Mouse (Mus musculus): ENCODE measurements around the gene Cd99l2.
"Not testable (repeated sequence)": the region's sequence is repeated elsewhere in the genome, so short reads cannot be mapped to it uniquely, and the experiment has no call there.

Gene Cd99l2

GRCm38 (mm10) chrX:71492634-71493278 lies at the start of gene Cd99l2:
Cd99l2 (minus strand) TSS chrX:71492849.
- peak; percentile 86 for DNase-seq (ENCODE audit: low spot score)

- no peak for DNase-seq (ENCODE audit: low spot score)
Observed at GRCm38 (mm10) chrX:71540821-71541510, 48.3 kb upstream of the Cd99l2 start.

DNA sequence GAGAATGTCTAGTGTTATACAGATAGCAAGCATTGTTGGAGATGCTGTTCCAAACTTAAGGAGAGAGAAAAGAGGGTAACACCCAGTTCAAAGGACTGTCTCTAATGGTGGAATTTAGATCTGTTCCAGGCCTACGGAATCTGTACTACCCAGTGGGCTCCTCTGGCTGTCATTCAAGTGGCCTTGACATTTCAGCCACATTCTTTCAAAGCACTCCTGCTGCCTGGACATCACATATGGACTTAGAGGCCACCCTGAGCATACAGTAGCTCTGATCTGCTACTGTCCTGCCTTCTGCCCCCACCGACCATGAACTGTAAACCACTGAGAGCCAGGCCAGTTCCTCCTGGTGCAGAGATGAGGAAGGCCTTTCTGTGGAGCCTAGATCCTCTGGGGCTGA lies 45.1 kb upstream of the Cd99l2 start:
- no peak for DNase-seq (ENCODE audit: low spot score)

DNA sequence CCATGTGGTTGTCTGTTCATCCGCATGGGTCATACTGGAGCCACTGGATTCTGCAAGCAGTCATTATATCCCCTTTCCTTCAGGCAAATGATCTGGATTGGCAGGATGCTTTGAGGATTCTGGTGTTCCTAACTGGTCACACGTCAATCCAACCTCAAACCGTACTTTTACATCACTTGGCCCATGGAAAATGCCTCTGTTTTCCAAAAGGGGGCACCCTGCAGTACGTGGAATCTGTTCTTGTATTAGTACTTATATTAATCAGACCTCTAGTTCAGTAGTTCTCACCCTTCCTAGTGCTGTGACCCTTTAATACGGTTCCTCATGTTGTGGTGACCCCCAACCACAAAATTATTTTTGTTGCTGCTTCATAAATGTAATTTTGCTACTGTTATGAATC lies 41.5 kb upstream of the Cd99l2 start:
- DNase-seq (ENCODE audit: low spot score), result no peak

GRCm38 (mm10) chrX:71532635-71533034 lies 40.0 kb upstream of the Cd99l2 start:
- DNase-seq (ENCODE audit: low spot score), result no peak

DNA sequence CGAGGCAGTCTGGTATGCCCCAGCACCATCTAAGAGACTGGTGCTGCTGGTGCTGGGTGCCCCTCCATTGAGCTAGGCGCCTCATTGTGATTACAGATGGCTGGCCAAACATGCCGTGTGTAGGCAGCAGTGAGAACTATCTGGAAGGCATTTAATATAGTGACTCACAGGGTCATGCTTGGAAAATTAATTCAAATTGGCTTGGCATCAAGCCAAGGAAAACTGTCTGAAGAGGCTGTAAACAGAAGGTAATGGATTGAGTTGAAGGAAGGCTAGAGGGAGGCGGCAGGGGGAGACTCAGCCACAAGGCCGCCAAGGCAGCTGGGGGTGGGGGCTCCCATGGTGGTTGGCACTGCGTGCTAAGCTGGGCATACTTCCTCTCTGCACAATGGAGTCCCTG lies 36.0 kb upstream of the Cd99l2 start:
- DNase-seq (ENCODE audit: low spot score), result no peak

GRCm38 (mm10) chrX:71528150-71528549 lies 35.5 kb upstream of the Cd99l2 start:
- no peak for DNase-seq (ENCODE audit: low spot score)

GRCm38 (mm10) chrX:71527461-71527860 lies 34.8 kb upstream of the Cd99l2 start:
- DNase-seq (ENCODE audit: low spot score), result no peak

- no peak for DNase-seq (ENCODE audit: low spot score)
Observed at GRCm38 (mm10) chrX:71525593-71526299, 33.1 kb upstream of the Cd99l2 start.

DNA sequence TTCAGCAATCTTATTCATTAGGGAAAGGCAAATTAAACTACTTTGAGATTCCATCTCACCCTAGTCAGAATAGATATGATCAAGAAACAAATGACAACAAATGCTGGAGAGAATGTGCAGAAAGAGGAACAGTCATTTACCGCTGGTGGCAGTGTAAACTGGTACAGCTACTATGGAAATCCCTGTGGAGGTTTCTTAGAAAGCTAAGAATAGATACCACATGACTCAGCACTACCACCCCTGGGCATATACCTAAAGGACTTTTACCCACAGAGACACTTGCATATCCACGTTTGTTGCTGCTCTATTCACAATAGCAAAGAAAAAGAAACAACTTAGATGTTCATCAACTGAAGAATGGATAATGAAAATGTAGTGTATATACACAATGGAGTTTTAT lies 31.7 kb upstream of the Cd99l2 start:
- DNase-seq (ENCODE audit: low spot score), result no peak

DNA sequence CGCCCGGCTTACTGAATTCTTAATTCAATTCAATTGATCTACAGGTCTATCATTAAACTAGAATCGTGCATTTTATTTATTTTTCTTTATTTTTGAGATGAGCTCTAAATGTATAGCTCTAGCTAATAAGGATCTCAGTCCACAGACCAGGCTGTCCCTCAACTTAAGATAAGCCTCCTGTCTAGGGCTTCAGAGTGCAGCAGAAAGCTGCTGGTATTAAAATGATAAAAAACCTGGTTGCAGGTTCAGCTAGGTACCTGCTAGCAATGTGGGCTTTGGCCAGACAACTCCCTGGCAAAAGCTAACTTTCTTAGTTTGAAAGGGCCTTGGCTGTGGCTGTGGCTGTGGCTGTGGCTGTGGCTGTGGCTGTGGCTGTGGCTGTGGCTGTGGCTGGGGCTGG lies 30.2 kb upstream of the Cd99l2 start:
- no peak for DNase-seq (ENCODE audit: low spot score)

DNA sequence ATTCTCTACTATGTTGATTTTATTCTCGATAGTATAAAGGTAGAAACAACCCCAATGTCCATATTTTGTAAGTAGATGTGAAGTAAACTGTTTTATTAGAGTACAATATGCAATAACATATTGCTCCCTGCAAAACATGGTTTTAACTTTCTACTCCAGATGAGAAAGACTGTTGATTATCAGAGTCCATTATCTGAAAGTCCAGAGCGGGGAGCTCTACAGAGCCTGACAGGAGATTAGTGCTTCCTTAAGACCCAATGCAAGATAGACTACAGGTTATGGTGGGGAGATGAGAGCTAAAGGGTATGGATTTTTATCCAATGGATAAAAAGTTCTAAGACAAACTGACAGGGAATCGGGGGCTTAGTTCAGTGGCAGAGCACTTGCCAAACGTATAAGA lies 26.6 kb upstream of the Cd99l2 start:
- no peak for DNase-seq (ENCODE audit: low spot score)

- DNase-seq (ENCODE audit: low spot score), result not testable (repeated sequence)
Observed at GRCm38 (mm10) chrX:71506591-71506990, 13.9 kb upstream of the Cd99l2 start.

GRCm38 (mm10) chrX:71493279-71493656 lies 619 bp upstream of the Cd99l2 start:
- DNase-seq (ENCODE audit: low spot score), result peak; percentile 1

DNA sequence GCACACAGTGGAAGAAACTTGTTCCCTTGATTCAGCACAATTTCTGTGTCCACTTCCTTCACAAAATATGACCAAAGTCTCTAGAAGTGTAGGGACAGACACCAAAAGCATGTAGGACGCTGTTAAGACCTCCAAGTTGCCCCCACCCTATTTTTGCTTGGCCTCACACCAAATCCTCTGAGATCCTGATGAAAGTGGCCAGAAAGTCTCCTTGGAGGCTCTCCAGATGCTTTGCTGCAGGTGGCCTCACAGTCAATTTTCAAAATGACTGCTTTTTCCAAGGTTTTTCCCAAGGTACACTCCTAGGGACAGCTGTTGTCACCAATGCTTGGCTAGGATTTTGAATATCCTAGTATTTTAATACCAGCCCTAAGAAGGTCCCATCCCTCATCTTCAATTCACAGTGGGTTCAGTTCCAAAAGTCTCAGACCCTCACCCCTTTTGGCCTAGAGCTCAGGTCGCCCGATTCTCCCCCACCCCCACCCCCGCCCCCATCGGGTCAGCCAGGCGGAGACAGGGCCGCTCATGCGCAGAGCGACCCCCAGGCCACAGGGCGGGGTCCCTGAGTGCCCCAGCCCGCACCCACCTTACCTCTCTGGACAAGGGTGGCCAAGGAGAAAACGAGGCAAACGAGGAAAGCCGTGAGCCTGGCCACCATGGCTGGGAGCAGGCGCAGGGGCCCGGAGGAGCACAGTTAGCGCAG lies 567 bp downstream of the Cd99l2 start:
- DNase-seq (ENCODE audit: low spot score), result no peak

- DNase-seq (ENCODE audit: low spot score), result no peak
Observed at GRCm38 (mm10) chrX:71489353-71489752, 3.3 kb downstream of the Cd99l2 start.

- DNase-seq (ENCODE audit: low spot score), result no peak
Observed at GRCm38 (mm10) chrX:71482244-71482643, 10.4 kb downstream of the Cd99l2 start.

DNA sequence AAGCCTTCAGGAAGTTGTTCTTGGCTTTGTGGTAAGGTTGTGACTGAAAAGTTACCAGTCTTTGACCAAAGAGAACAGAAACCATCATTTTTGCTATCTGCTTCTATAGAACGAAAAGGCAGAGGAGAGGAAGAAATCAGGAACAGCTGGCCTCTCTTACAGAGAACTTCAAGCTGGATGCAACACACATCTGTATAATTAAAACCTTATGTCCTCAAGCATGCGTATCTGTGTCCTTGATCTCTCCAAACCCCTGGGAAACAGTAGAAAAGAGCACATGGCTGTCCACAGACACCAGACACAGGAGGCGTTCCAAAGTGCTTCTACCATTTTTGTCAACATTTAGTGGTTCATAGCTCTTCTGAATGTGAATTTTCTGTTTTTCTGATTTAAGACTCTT lies 16.7 kb downstream of the Cd99l2 start:
- no peak for DNase-seq (ENCODE audit: low spot score)

DNA sequence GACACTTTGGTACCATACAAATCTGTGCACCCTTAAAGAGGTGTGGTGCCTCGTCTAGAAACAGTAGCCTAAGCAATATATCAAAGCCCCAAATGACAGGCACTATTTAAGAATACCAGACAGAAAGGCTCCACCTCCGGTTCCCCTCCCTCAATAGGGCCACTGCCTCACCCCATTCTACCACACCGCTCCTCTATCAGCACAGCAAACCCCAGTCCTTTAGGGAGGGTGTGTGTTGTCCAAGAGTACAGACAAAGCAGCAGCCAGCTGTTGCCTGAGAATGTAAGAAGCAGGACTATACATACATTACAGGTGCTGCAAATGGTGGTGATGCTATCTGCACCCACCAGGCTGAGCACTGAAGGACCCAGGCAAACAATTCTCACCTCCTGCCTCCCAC lies 17.2 kb downstream of the Cd99l2 start:
- DNase-seq (ENCODE audit: low spot score), result no peak

DNA sequence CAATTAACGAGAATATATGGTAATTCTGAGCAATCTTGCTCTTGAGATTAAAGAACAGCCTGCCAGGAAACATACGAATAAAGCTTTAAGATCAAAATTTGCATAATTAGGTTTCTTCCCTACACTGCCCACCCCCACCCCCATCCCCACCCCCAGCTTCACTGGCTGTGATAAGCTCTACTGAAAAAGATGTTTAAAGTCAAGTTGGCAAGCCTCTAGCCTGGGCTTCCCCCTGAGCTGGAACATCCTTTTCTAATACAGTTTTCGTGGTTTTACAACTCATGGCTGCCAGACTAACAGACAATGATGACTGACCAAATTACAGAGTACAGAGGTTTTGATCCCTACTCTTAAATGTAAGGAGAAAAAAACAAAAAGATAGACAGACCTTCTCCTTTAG lies 17.6 kb downstream of the Cd99l2 start:
- no peak for DNase-seq (ENCODE audit: low spot score)

DNA sequence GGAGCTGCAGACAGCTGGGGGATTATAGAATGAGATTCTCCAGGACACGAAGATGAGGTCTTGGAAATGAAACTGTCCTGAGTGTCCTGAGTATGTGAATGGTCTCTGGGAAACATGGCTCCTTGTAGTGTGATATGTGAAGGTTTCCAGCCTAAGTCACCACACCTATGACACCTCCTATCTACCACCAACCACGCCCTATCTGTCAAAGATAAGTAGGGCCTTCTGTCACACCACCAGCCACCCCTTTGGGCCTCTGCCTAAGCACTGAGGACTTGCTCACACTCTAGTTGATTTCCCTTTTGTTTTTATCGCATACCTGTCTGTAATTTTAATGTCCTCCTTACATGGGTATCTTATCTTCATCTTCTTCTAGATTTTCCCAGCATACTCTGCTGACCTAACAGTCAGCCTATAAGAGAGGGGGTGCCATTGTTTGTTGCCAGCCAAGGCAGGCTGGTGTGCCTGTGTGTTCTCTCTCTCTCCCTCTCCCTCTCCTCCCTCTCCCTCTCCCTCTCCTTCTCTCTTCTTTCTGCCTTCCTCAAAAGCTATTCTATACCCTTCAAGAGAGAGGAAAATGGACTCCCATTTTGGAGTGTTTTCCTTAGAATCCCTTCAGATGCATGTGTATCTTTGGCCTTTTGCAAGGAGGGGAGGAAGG lies 18.2 kb downstream of the Cd99l2 start:
- DNase-seq (ENCODE audit: low spot score), result no peak

DNA sequence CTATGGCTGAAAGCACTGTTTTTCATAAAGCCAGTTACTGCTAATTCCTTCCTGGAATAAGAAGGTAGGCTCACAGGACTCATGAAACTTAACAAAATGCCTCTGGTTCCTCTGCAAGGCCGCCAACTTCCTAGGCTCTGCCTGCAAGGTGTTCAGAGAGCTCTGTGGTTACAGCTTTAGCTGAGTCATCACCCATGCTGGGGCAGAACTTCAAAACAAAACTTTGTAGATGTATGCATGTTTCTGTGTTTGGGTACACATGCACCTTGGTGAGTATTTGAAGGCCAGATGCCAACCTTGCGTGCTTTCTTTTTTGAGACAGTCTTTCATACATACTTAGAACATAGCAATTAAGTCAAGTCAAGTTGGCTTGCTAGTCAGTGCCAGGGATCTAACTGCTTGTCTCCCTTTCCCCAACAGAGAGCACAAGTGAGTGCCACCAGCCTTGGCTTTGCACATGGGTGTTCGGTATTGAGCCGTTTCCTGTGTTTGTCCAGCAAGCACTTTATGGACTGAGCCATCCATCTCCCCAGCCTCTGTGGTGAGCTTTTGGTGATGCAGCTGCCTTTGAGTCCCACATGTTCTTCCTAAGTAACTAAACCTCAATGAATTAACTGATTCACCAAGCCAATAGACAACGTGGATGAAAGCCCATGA lies 23.9 kb downstream of the Cd99l2 start:
- DNase-seq (ENCODE audit: low spot score), result peak; percentile 12

Measured in T-cell, adult 2 months (primary cell).